Mouse (Mus musculus) olfactory bulb, adult 2 months (tissue): Measurements from ENCODE around the gene Cpd. TPM values are rescaled to one million over a fixed set of nuclear protein-coding genes. Genes with fewer than 3 reads are reported as not detected.
A peak's percentile ranks its signal among the peaks of the same experiment; 100 is the strongest.

Source experiments
- H3K27ac ChIP-seq: fragments of 200-500 bp; 2 replicates; pipeline ENCODE4 v1.5.1; 2012; ENCODE audit warnings: low read depth, low read length; ENCODE audit not compliant: insufficient read depth
- H3K4me1 ChIP-seq: fragments of 200-500 bp; 2 replicates; pipeline ENCODE4 v1.6.1; 2012; ENCODE audit warnings: low read length; ENCODE audit not compliant: control insufficient read depth, insufficient read depth
- H3K4me3 ChIP-seq: fragments of 200-500 bp; 2 replicates; pipeline ENCODE4 v1.5.1; 2012; ENCODE audit warnings: mild to moderate bottlenecking, low read depth, low read length, moderate library complexity; ENCODE audit not compliant: insufficient read depth
- CTCF ChIP-seq: fragments of 200-500 bp; IDR thresholded peaks from 2 replicates; pipeline ENCODE4 v1.5.1; 2012; ENCODE audit warnings: low read depth, mild to moderate bottlenecking, low read length, moderate library complexity; ENCODE audit not compliant: insufficient read depth
- POLR2A ChIP-seq: fragments of 200-500 bp; IDR thresholded peaks from 2 replicates; pipeline ENCODE4 v1.6.1; 2012; ENCODE audit warnings: mild to moderate bottlenecking, low read depth, low read length, moderate library complexity; ENCODE audit not compliant: insufficient read depth
- WGBS: fragments of 180-500 bp; shearing (Covaris S2); methylation state at CpG from one replicate; pipeline ENCODE4 v1.1.7; 2018; 5-methylcytosine and 5-hydroxymethylcytosine counted together
- polyA plus RNA-seq: library from polyadenylated mRNA; stranded (reverse); fragments of >200 nt; gene quantifications from 2 replicates; pipeline ENCODE4 v1.2.4, GENCODE M21; 2012; ENCODE audit warnings: low replicate concordance; ENCODE audit not compliant: missing spikeins, insufficient read depth, insufficient read length

Cpd gene
- polyA plus RNA-seq, 1 experiment = not detected

GRCm38 (mm10) chr11:76854475-76855341, 7.9 kb upstream of the Cpd start:
- Histone ChIP-seq H3K4me3 (no peak overlapping the region), H3K27ac (no peak overlapping the region), H3K4me1 (peaks cover 16% of the 10 kb centered on the region)
- WGBS = 31% methylated on average over 17 of the region's 17 CpGs
- no peak for TF ChIP-seq CTCF
- no peak for TF ChIP-seq POLR2A

GRCm38 (mm10) chr11:76851512-76851911, 4.7 kb upstream of the Cpd start:
- H3K4me3 ChIP-seq = no peak overlapping the region
- 78% methylated on average over 3 of the region's 3 CpGs for WGBS
- H3K4me1 ChIP-seq = peaks cover 6% of the 10 kb centered on the region
- no peak overlapping the region for H3K27ac ChIP-seq
- TF ChIP-seq POLR2A (no peak), CTCF (no peak)

- Histone ChIP-seq H3K27ac (no peak overlapping the region), H3K4me1 (peaks cover 6% of the 10 kb centered on the region), H3K4me3 (no peak overlapping the region)
- 35% methylated on average over 2 of the region's 2 CpGs for WGBS
- TF ChIP-seq CTCF (no peak), POLR2A (no peak)
Measured at GRCm38 (mm10) chr11:76849596-76849995, 2.8 kb upstream of the Cpd start.

GRCm38 (mm10) chr11:76848081-76848480, 1.3 kb upstream of the Cpd start:
- WGBS = 75% methylated on average over 5 of the region's 5 CpGs
- no peak for TF ChIP-seq POLR2A
- no peak for TF ChIP-seq CTCF
- Histone ChIP-seq H3K27ac (no peak overlapping the region), H3K4me3 (no peak overlapping the region), H3K4me1 (peaks cover 4% of the 10 kb centered on the region; the same call in 1 of the 2 replicates)

GRCm38 (mm10) chr11:76847354-76847753, 536 bp upstream of the Cpd start:
- no peak for TF ChIP-seq CTCF
- Histone ChIP-seq H3K4me3 (no peak overlapping the region), H3K27ac (no peak overlapping the region), H3K4me1 (peaks cover 5% of the 10 kb centered on the region; the same call in 1 of the 2 replicates)
- 24% methylated on average over 8 of the region's 8 CpGs for WGBS

- TF ChIP-seq CTCF (no peak), POLR2A (no peak)
- Histone ChIP-seq H3K4me3 (peak overlapping the region; percentile 98), H3K4me1 (peaks cover 6% of the 10 kb centered on the region; the same call in 1 of the 2 replicates), H3K27ac (peak overlapping the region; percentile 78)
- WGBS = under 1% methylated on average over 90 of the region's 90 CpGs
Measured at GRCm38 (mm10) chr11:76846011-76846877, 574 bp downstream of the Cpd start.

GRCm38 (mm10) chr11:76845275-76845980, 1.4 kb downstream of the Cpd start:
- peak overlapping the region; percentile 98 for H3K4me3 ChIP-seq
- TF ChIP-seq CTCF = no peak
- no peak for TF ChIP-seq POLR2A
- H3K27ac ChIP-seq = peak overlapping the region; percentile 21; the same call in 1 of the 2 replicates
- peaks cover 6% of the 10 kb centered on the region; the same call in 1 of the 2 replicates for H3K4me1 ChIP-seq
- 4% methylated on average over 15 of the region's 15 CpGs for WGBS

GRCm38 (mm10) chr11:76838573-76838972, 8.2 kb downstream of the Cpd start:
- Histone ChIP-seq H3K4me1 (peaks cover 4% of the 10 kb centered on the region; the same call in 1 of the 2 replicates), H3K27ac (no peak overlapping the region), H3K4me3 (no peak overlapping the region)
- 93% methylated on average over 4 of the region's 4 CpGs for WGBS
- no peak for TF ChIP-seq CTCF
- TF ChIP-seq POLR2A = no peak
